Mouse (Mus musculus) heart, postnatal 10 days (tissue): ENCODE results near the gene Ano5. TPM values are rescaled to one million over a fixed set of nuclear protein-coding genes. Genes with fewer than 3 reads are reported as not detected.

Source experiments
- DNase-seq, 2 experiments: peaks; one replicate each; pipeline ENCODE4 v3.0.0; 2021
- intact Hi-C: fragments of 180-260 bp; cut with DNase I; formaldehyde crosslinking; loops from one replicate; pipeline ENCODE4 v1.15.1; 2025
- total RNA-seq, 2 experiments: library from RNA; stranded (reverse); gene quantifications; 2 replicates each; pipeline ENCODE4 v1.2.3; 2021

The Ano5 gene
- total RNA-seq, 2 experiments from 2014 or later = 0.05 to 0.12 TPM

DNA sequence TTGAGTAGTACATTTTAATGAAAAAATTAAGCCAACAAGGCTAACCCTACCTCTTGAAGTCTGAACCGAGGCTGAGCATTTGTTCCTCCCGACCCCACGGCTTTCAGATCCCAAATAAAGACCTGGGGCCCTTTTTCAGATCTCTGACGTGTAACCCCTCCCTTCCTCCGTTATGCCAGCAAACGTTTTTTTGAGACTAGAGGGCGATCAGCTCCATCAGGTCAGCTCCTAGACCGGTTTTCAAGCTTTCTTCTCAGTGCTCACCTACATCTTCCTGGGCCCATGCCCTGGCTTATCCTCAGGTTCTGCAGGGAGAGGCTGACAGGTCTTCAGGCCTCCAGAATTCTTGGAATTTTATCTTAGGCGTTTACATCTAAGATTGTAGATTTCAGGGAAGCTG, 116.8 kb downstream of the Ano5 start:
- intact Hi-C loops = no loop called here
- no peak for DNase-seq

DNA sequence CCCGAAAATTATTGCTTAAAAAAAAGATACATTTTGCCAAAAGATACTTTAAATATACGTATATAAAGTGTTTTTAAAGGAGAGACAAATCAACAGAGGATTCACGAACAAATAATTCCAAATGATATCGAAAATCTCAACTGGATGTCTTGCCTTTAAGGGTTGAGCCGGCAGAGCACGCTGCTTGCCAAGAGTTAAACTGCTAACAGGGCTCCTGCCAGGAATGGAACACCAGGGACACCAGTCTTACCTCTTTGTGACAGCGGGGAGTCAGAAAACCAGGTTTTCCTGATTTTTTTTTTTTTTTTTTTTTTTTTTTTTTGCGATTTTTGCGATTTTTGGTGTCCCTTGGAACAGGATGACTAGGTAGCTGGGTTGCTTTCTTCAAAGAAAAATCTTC, 117.5 kb downstream of the Ano5 start:
- intact Hi-C loops = no loop called here

DNA sequence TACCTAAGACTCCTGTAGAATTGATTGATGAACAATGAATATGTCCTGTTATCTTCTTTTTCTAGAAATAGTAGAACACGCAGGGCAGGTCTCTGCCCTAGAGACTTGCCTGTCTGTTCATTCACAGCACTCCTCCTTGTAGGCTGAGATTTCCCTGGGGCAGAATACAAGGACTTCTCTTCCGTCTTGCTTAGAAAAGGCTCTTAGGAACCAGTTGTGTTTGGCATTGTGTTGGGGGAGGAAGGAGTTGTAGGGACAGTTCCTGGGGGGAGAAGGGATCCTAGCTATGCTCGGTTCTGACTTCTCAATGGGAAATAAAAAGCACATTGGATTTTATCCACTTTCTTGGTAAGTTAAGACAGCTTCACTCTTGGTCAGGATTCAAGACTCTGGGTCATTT, 118.4 kb downstream of the Ano5 start:
- no peak for DNase-seq
- intact Hi-C loops = no loop called here

More for the DNA sequence above, 117.5 kb downstream of the Ano5 start:
- no peak for DNase-seq

DNA sequence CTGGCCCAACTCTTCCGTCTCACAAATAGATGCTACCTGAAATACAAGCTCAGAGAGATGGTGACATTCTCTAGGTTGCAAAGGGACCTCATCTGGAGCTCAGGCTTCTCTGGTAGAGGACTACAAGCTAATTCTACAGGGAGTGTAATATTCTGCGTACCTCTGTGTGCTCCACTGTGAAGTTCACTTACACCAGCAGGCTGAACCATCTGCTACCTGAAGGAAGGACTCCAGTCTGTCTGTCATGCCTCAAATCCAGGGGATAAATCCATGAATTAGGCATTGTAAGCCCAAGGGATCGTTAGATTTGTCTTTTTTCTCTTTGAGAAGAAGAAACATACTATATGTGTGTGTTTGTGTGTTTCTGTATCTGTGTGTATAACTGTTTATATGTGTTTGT, 120.3 kb downstream of the Ano5 start:
- no peak for DNase-seq
- intact Hi-C loops = no loop called here

DNA sequence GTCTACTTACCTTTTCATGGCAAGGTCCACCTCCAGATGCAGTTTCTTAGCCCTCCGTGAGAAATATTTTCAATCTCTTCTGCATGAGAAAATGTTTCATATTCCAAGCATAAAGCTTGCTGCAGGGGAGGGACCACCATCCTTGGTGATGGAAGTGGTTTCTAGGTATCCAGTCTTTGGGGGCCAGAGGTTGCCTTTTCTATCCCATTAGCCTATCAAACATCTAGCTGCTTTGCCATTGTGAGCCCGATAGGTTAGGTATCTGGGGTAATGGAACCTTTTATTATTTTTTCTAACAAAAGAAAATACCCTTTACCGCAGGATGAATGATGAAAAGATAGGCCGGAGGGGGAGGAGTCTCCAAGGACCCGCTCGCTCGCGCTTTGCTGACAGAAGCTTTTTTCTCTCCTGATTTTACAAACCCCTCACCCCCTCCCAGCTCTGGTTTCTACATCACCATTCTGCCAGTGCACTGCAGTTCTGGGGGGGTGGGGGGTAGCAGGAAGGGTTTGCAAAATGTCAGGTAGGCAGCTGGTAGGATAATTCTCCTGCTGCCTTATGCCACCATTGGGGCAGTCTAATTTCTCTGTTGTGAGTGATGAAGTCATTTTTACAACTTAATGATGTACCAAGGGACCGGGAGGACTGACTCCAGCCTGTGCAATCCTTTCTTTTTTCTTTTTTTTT, 121.9 kb downstream of the Ano5 start:
- intact Hi-C loops = no loop called here
- no peak for DNase-seq

DNA sequence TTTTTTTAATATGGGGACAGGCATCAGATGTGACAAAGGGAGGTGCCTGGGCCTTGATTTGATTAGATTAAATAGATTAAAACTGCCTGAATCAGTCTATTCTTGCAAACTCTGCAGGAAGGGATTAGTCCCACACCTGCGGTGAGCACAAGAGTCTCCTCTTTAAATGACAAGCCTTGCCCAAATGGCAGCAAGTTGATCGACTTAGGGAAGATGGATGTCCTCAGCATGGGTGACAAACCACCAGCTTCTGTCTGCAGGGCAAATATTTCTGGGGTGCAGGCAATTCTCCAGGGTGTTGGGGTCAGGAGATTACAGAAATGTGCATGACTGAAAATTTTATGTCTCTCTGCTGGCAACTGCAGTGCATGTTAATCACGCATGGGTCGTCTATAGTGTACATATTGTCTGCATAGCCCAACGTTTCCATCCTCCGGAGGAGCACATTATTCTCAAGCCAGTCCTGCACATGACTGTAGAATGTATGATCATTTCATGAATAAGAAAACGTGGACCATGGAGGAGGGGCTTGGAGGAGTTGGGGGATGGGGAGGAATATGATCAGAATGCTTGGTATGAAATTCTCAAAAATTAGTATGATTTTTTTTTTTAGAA, 122.5 kb downstream of the Ano5 start:
- DNase-seq = no peak
- intact Hi-C loops = no loop called here

Other genes starting within 250 kb of the Ano5 start
- gene Slc17a6, start 111.0 kb downstream of the Ano5 start, total RNA-seq = not detected